ENCODE assay signal across 9 mouse cellular contexts in genomic region chr2:41470617-41471016, GRCm38 (mm10).
A peak's percentile ranks its signal among the peaks of the same experiment; 100 is the strongest.
DNase-seq lines count a peak whose midpoint lies in the region; ATAC-seq lines count a peak whose summit lies in the region.
"Had no signal": no experiment of that assay in that cellular context is flagged by ENCODE, and none has a peak within 500 bp of the region (broad histone marks: within the 10 kb centered on the region; RNA-seq: fewer than 3 reads in every experiment).

No protein-coding gene starts in this region.

- no peak overlapping the region for H3K4me2 ChIP-seq in midbrain, embryonic 11.5 days
- H3K4me2 ChIP-seq: lung, embryonic 14.5 days had no signal

- no peak overlapping the region for H3K4me3 ChIP-seq in midbrain, embryonic 11.5 days (ENCODE audit: low read depth, low read length)
- no peak overlapping the region for H3K4me3 ChIP-seq in midbrain, embryonic 10.5 days

- H3K36me3 ChIP-seq in midbrain, embryonic 11.5 days (ENCODE audit: control insufficient read depth, insufficient read depth, low read length), result no peaks in the 10 kb centered on the region
- H3K36me3 ChIP-seq in midbrain, embryonic 10.5 days, result no peaks in the 10 kb centered on the region

- peak; percentile 62; the same call in 1 of the 2 replicates for ATAC-seq in midbrain, embryonic 11.5 days (ENCODE audit: low FRiP score)

- no peaks in the 10 kb centered on the region for H3K27me3 ChIP-seq in midbrain, embryonic 11.5 days (ENCODE audit: control insufficient read depth, insufficient read depth, low read length)
- no peaks in the 10 kb centered on the region for H3K27me3 ChIP-seq in midbrain, embryonic 10.5 days (ENCODE audit: low read depth, poor library complexity, severe bottlenecking)

- no peak overlapping the region for H3K9ac ChIP-seq in midbrain, embryonic 11.5 days (ENCODE audit: low read length)
- H3K9ac ChIP-seq: lung, embryonic 14.5 days had no signal

- 25% methylated on average over 2 of the region's 2 CpGs for WGBS in midbrain, embryonic 11.5 days
- WGBS in midbrain, embryonic 10.5 days, result 23% methylated on average over 2 of the region's 2 CpGs

- no peaks in the 10 kb centered on the region for H3K9me3 ChIP-seq in midbrain, embryonic 11.5 days (ENCODE audit: control insufficient read depth, low read length)
- no peaks in the 10 kb centered on the region for H3K9me3 ChIP-seq in midbrain, embryonic 10.5 days (replicated peaks)

- no peak overlapping the region for H3K27ac ChIP-seq in midbrain, embryonic 11.5 days (ENCODE audit: low read depth, low read length)
- no peak overlapping the region for H3K27ac ChIP-seq in midbrain, embryonic 10.5 days (replicated peaks)

- DNase-seq in midbrain, embryonic 11.5 days (ENCODE audit: low spot score, missing footprints), result no peak
- DNase-seq in midbrain, embryonic 10.5 days (ENCODE audit: low spot score), result no peak
- peak; percentile 20 to 38 for DNase-seq in frontal cortex, postnatal 36 days (ENCODE audit: low spot score in 2 of 2)
- peak; percentile 21 to 32 for DNase-seq in layer of hippocampus, postnatal 36 days
- DNase-seq in skeletal muscle tissue, adult 2 months (ENCODE audit: low read depth, low spot score), result peak; percentile 21
- DNase-seq in urinary bladder, postnatal 14 days (ENCODE audit: low spot score), result no peak
- no peak for DNase-seq in thymus, postnatal 36 days
- DNase-seq in yolk sac, embryonic 10.5 days (ENCODE audit: low spot score), result no peak
- DNase-seq: lung, embryonic 14.5 days had no signal

- no peaks in the 10 kb centered on the region; the same call in 1 of the 2 replicates for H3K4me1 ChIP-seq in midbrain, embryonic 11.5 days (ENCODE audit: control insufficient read depth, insufficient read depth, low read length)
- peaks cover 22% of the 10 kb centered on the region for H3K4me1 ChIP-seq in midbrain, embryonic 10.5 days

Comparison
In these comparisons a context has a peak if more than half of its experiments do, and no peak if none do; other contexts are left out.
1. DNase-seq: peak in frontal cortex, postnatal 36 days (2 of 2), layer of hippocampus, postnatal 36 days (2 of 2) and skeletal muscle tissue, adult 2 months (single experiment); none in midbrain, embryonic 11.5 days (single experiment), midbrain, embryonic 10.5 days (single experiment), urinary bladder, postnatal 14 days (single experiment), thymus, postnatal 36 days (0 of 2) and yolk sac, embryonic 10.5 days (single experiment).